Mouse (Mus musculus) hindbrain, embryonic 15.5 days (tissue): ENCODE results near the gene Ralgapa2. TPM values are rescaled to one million over a fixed set of nuclear protein-coding genes. Genes with fewer than 3 reads are reported as not detected.

Source experiments
- ATAC-seq: fragments of 200-750 bp; cut with Nextera tagmentation; 2 replicates; pipeline ENCODE4 v1.8.0; 2017; ENCODE audit warnings: low read depth, moderate number of reproducible peaks, moderate TSS enrichment; ENCODE audit not compliant: low FRiP score
- H3K27ac ChIP-seq: fragments of 300-500 bp; sonication (generic); replicated peaks from 2 replicates; pipeline ENCODE4 v1.5.1; 2015; ENCODE audit warnings: mild to moderate bottlenecking, inconsistent platforms
- H3K27me3 ChIP-seq: fragments of 300-500 bp; sonication (generic); 2 replicates; pipeline ENCODE4 v1.6.1; 2015; ENCODE audit warnings: control low read depth, inconsistent platforms
- H3K36me3 ChIP-seq: fragments of 300-500 bp; sonication (generic); 2 replicates; pipeline ENCODE4 v1.6.1; 2015; ENCODE audit warnings: control low read depth, inconsistent platforms
- H3K4me1 ChIP-seq: fragments of 300-500 bp; sonication (generic); replicated peaks from 2 replicates; pipeline ENCODE4 v1.6.1; 2015; ENCODE audit warnings: control low read depth, inconsistent platforms
- H3K4me2 ChIP-seq: fragments of 300-500 bp; sonication (generic); 2 replicates; pipeline ENCODE4 v1.6.1; 2015; ENCODE audit warnings: moderate library complexity, mild to moderate bottlenecking, inconsistent platforms
- H3K4me3 ChIP-seq: fragments of 300-500 bp; sonication (generic); 2 replicates; pipeline ENCODE4 v1.5.1; 2015; ENCODE audit warnings: mild to moderate bottlenecking, inconsistent platforms
- H3K9ac ChIP-seq: fragments of 300-500 bp; sonication (generic); 2 replicates; pipeline ENCODE4 v1.6.1; 2015; ENCODE audit warnings: inconsistent platforms
- H3K9me3 ChIP-seq: fragments of 300-500 bp; sonication (generic); 2 replicates; pipeline ENCODE4 v1.6.1; 2016; ENCODE audit warnings: control low read depth, inconsistent platforms
- WGBS: fragments of 180-500 bp; shearing (Covaris S2); methylation state at CpG from one replicate; pipeline ENCODE4 v1.1.7; 2015; 5-methylcytosine and 5-hydroxymethylcytosine counted together
- polyA plus RNA-seq: library from polyadenylated mRNA; unstranded; fragments of >200 nt; fragmentation: Nextera tagmentation; extraction: Ambion mirVana; gene quantifications from 2 replicates; pipeline ENCODE4 v1.2.1, GENCODE M21; 2015

Ralgapa2 gene
- 10.1 and 10.9 TPM in 2 replicates for polyA plus RNA-seq

DNA sequence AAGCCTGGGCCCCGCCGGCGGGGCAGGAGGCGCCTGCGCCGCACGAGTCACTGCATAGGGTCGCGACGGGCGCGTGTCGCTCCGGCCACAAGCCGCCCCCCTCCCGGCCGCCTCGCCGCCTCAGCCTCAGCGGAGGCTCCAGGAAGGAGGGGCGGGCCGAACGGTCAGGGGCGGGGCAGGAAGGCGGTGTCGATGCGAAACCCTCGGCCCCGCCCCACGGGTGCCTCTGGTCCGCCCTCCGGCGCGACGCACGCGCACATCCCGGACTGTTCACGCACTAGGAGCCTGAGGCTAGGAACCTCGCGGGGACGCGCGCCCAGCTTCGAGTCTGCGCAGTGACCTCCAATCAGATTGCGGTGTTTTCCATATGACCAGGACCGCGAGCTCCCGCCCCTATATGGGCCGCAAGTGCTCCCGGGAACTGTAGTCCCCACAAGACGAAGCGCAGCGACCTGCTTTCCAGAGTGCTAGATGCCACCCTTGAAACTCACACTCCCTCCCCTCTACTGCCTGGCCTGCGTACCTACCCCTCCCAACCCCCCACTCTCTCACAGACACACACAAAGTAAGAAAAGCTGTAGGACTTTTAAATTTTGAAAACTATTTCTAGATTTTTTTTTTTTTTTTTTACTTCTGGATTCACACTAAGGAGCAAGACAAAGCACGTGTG, at the start of gene Ralgapa2:
Ralgapa2 (minus strand) TSS at position 434 of the 670 bp plus-strand sequence.
- no peaks in the 10 kb centered on the region for H3K36me3 ChIP-seq
- H3K27ac ChIP-seq = peak within 1 kb of the TSS; percentile 73
- peak within 1 kb of the TSS; percentile 92 for H3K9ac ChIP-seq
- peak; percentile 99 for ATAC-seq
- H3K9me3 ChIP-seq = no peaks in the 10 kb centered on the region
- peaks cover 15% of the 10 kb centered on the region for H3K4me1 ChIP-seq
- peak within 1 kb of the TSS; percentile 59 for H3K4me2 ChIP-seq
- WGBS = 1% methylated on average over 56 of the region's 57 CpGs
- H3K4me3 ChIP-seq = peak within 1 kb of the TSS; percentile 90
- no peaks in the 10 kb centered on the region for H3K27me3 ChIP-seq

DNA sequence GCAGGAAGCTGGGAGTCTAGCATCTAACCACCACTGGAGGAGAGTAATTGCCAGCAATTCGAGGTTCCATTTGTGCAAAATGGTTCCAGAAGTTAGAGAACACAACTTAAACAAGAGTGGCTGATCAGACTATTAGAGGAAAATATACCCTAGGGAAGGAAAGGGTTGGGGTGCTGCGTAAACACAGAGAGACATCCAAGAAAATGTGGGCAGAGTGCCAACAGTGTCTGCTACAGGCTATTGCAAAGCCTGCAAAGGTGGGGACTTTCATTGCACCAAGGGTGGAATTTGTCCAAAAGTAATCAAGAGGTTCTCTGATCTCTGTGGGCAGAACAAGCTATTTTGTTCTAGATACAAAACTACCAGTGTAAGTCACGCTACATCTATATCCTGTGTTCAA, 49.4 kb upstream of the Ralgapa2 start:
- Histone ChIP-seq H3K9ac (no peak overlapping the region), H3K27me3 (no peaks in the 10 kb centered on the region), H3K9me3 (no peaks in the 10 kb centered on the region), H3K4me1 (no peaks in the 10 kb centered on the region), H3K27ac (no peak overlapping the region), H3K4me2 (no peak overlapping the region), H3K4me3 (no peak overlapping the region), H3K36me3 (no peaks in the 10 kb centered on the region)
- ATAC-seq = no peak
- WGBS = 65% methylated on average over 3 of the region's 3 CpGs

DNA sequence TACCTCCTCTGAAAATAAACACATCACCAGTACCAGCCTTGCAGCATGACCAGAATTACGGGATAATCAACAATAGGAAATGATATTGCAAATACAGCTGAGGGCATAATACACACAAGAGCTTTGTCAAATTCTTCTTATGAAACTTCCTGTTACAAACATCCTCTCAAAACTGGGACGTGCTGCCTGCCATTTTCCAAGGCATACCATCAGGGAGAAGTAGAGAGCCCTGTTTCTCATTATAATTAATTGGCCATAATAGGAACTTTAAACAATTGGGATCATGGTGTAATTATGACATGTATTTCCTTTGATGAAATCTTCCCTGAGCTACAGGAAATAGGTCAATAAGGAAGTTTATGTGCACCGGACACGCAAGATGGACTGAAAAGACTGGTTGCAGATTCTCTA, 48.5 kb upstream of the Ralgapa2 start:
- Histone ChIP-seq H3K27me3 (no peaks in the 10 kb centered on the region), H3K4me1 (no peaks in the 10 kb centered on the region), H3K4me3 (no peak overlapping the region), H3K4me2 (no peak overlapping the region), H3K9ac (no peak overlapping the region), H3K27ac (no peak overlapping the region), H3K9me3 (no peaks in the 10 kb centered on the region), H3K36me3 (no peaks in the 10 kb centered on the region)
- no peak for ATAC-seq
- WGBS = 85% methylated on average over 4 of the region's 4 CpGs

DNA sequence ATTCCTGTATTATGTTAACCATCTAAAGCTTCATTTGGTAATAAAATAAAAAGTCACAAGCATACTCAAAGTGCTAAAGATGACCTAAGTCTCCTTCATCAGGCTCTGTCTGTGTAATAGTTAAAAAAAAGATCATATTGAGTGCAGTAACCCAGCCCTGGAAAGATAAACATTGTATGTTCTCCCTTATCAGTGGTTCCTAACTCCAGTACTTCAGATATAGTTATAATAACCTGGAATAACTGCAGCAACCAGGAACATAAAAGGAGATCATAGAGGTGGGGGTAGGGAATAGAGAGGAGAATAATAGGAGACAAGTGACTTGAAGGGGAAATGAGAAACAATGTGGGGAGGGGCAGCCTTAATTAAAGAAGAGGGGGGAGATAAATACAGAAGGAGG, 44.0 kb upstream of the Ralgapa2 start:
- Histone ChIP-seq H3K9ac (no peak overlapping the region), H3K27me3 (no peaks in the 10 kb centered on the region), H3K27ac (no peak overlapping the region), H3K4me2 (no peak overlapping the region), H3K4me1 (no peaks in the 10 kb centered on the region), H3K9me3 (no peaks in the 10 kb centered on the region), H3K36me3 (no peaks in the 10 kb centered on the region), H3K4me3 (no peak overlapping the region)
- no peak for ATAC-seq

DNA sequence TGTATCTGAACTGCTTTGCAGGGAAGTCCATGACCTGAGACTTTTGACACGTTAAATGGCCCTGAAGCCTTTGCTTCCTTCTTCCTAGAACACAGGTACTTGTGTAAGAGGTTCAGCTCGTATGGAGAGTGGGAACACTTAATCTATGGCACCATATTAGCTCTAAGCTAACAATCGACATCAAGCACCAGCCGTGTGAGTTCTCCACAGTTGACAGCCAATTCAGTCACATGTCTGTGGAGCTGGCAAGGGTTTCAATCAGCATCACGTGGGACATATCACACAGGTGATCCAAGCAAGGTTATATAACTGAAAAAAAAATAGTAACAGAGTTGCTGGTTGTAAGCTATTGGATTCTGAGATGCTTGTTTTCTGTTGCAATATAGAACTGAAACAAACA, 43.2 kb upstream of the Ralgapa2 start:
- 74% methylated on average over 5 of the region's 5 CpGs for WGBS
- H3K27ac ChIP-seq = no peak overlapping the region
- no peaks in the 10 kb centered on the region for H3K4me1 ChIP-seq
- no peak for ATAC-seq
- no peak overlapping the region for H3K4me3 ChIP-seq
- no peak overlapping the region for H3K9ac ChIP-seq
- no peaks in the 10 kb centered on the region for H3K36me3 ChIP-seq
- H3K9me3 ChIP-seq = no peaks in the 10 kb centered on the region
- no peak overlapping the region for H3K4me2 ChIP-seq
- no peaks in the 10 kb centered on the region for H3K27me3 ChIP-seq

DNA sequence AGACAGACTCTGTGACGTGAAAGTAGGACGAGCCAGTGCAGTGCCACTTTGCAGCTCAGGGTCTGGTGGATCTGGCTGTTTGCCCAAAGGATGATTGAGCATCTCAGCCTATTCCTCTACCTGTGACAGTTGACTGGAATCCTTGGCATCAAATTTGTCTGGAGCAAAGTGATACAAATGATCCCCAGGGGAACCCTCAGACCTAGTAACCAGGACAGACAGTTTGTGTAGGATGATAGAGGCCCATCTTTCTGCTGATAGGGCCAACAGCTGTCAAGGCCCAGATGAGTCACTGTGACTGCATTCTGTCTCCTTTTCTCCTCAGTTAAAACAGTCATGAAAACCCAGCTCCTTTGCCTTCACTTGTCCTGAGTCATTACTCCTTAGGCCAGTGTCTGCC, 41.6 kb upstream of the Ralgapa2 start:
- Histone ChIP-seq H3K27me3 (no peaks in the 10 kb centered on the region), H3K4me2 (no peak overlapping the region), H3K36me3 (no peaks in the 10 kb centered on the region), H3K9me3 (no peaks in the 10 kb centered on the region), H3K27ac (no peak overlapping the region), H3K4me1 (no peaks in the 10 kb centered on the region; the same call in 1 of the 2 replicates), H3K4me3 (no peak overlapping the region), H3K9ac (no peak overlapping the region)
- 21% methylated on average over 2 of the region's 2 CpGs for WGBS
- ATAC-seq = no peak

DNA sequence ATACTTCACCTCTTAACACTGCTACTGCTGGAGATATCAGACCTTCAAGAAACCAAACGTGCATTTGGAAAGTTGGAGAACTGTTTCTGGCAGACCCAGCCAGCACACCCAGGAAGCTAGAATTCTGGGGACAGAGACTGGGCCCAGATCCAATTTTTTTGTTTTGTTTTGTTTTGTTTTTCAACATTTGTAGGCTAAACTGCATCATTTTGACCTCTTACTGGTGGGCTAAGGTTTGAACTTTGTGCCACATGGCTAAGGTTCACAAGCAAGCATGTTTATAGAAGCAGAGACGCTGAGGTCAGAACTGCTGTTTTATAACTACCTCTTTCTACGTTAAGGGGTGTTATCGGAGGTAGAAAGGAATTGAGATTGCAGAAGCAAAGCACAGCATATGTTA, 39.7 kb upstream of the Ralgapa2 start:
- Histone ChIP-seq H3K4me2 (no peak overlapping the region), H3K36me3 (no peaks in the 10 kb centered on the region), H3K27me3 (no peaks in the 10 kb centered on the region), H3K9me3 (no peaks in the 10 kb centered on the region), H3K9ac (no peak overlapping the region), H3K4me3 (no peak overlapping the region), H3K27ac (no peak overlapping the region), H3K4me1 (no peaks in the 10 kb centered on the region; the same call in 1 of the 2 replicates)
- WGBS = 80% methylated on average over 4 of the region's 4 CpGs
- ATAC-seq = no peak

DNA sequence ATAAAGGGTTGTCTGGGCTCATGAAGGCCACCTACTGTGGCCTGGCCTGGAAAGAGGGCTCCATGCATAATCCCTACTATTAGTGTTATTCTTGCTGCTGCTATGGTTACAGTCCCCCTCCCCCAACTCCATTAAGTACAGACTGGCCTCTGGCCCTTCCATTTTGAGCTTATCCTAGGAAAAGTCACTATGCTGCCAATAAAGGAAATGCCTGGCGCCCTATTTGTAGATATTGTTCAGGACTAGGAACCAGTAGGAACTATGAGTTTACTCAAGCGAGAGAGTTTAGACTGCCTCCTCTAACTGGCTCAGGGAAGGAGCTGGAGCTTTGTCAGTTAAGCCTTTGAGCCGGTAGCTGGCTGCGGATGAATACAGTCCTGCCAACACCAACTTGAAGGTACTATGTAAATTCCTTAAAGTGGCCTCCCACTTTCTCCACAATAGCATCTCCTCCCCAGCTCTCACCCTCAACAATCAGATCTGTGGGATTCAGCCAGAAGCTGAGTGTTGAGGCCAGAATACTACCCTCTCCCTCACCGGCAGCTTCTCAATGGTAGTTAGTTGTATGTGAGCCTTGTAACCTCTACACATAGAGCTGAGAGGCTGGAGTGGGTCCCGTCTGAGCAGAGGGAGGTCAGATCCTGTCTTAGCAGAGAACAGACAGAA, 37.1 kb upstream of the Ralgapa2 start:
- no peak overlapping the region for H3K4me3 ChIP-seq
- no peaks in the 10 kb centered on the region for H3K36me3 ChIP-seq
- H3K9ac ChIP-seq = no peak overlapping the region
- no peaks in the 10 kb centered on the region; the same call in 1 of the 2 replicates for H3K4me1 ChIP-seq
- no peaks in the 10 kb centered on the region for H3K9me3 ChIP-seq
- WGBS = 8% methylated on average over 6 of the region's 6 CpGs
- peak; percentile 93 for ATAC-seq
- H3K27me3 ChIP-seq = no peaks in the 10 kb centered on the region
- H3K4me2 ChIP-seq = no peak overlapping the region
- peak overlapping the region; percentile 50 for H3K27ac ChIP-seq

DNA sequence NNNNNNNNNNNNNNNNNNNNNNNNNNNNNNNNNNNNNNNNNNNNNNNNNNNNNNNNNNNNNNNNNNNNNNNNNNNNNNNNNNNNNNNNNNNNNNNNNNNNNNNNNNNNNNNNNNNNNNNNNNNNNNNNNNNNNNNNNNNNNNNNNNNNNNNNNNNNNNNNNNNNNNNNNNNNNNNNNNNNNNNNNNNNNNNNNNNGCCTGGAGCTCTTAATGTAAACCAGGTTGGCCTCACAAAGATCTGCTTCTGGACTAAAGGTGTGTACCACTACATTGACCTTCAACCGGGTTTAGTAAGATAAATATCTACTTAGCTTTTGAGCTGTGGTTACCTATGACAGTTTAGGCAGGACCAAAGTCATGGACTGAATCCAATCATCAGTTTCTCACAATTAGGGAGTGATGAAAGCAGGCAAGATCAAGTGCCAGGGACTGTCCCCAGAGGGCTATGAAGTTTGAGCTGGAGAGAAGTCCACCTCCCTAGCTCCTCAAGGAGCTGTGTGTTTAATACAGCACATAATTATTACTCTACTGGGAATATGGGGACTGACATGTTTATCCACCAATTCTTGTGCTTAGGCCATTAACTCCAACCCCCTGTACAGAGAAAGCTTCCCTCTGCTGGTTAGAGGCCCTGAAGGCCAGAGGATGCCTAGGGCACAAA, 32.1 kb upstream of the Ralgapa2 start:
- no peak for ATAC-seq
- 86% methylated on average over 1 of the region's 1 CpGs for WGBS
- Histone ChIP-seq H3K4me2 (no peak overlapping the region), H3K4me1 (no peaks in the 10 kb centered on the region; the same call in 1 of the 2 replicates), H3K36me3 (no peaks in the 10 kb centered on the region), H3K4me3 (no peak overlapping the region), H3K9ac (no peak overlapping the region), H3K9me3 (no peaks in the 10 kb centered on the region), H3K27me3 (no peaks in the 10 kb centered on the region), H3K27ac (no peak overlapping the region)

DNA sequence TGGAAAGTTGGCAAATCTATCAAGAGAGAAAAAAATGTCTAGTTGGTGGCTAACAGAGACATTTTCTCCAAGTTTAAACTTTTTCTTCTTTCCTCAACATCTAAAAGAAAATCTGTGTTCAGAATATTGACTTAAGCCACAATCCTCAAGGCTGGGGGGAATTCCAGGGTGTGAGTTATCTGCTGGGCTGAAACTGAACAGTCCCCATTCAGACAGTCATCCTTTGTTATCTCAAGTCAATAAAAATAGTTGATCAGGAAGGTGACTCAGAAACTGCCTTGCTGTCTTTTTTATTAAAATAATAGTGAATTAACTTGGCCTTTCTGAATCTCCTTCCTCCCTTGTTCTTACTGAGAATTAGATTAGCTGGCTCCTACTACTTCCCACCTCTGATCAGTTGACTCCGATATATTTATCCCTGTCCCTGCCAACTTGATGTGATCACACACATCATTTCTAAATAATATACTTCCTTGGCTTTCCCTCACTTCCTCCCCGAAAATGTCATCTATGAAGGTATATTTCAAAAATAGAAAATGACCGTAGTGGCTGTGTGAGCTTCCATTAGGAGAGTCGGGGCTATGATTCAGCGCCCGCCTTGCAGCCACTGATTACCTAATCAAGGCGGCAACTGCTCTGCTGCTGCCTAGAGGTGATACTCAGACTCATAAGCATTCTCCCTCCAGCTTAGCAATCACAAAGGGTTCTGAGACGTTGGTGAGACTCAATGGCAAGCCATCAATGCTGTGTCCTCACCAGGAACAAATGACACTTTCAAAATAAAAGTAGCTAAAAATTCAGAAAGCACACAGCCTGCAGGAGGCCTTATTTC, 21.2 kb upstream of the Ralgapa2 start:
- Histone ChIP-seq H3K4me1 (no peaks in the 10 kb centered on the region), H3K36me3 (no peaks in the 10 kb centered on the region)
- no peak for ATAC-seq

DNA sequence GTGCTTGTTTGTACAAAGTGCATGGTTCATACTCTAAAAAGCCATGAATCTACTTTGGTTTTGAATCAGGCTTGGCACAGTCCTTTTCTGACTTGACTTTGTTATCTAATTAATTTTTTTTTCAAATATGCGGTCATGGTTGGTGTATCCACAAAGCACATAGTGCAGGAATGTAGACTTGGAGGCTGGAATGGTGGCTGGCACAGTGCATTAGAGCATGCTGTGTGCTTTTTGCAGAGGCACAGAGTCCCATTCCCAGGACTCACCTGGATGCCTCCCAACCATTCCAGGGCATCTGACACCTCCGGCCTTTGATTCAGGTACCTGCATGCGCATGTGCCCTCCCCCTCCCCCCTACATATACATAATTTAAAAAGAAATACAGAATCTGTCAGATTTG, 20.3 kb upstream of the Ralgapa2 start:
- Histone ChIP-seq H3K36me3 (no peaks in the 10 kb centered on the region), H3K27me3 (no peaks in the 10 kb centered on the region), H3K9me3 (no peaks in the 10 kb centered on the region), H3K4me1 (no peaks in the 10 kb centered on the region), H3K4me2 (no peak overlapping the region), H3K27ac (no peak overlapping the region), H3K9ac (no peak overlapping the region), H3K4me3 (no peak overlapping the region)
- no peak for ATAC-seq
- WGBS = 94% methylated on average over 3 of the region's 3 CpGs

More for the DNA sequence above, 21.2 kb upstream of the Ralgapa2 start:
- Histone ChIP-seq H3K27me3 (no peaks in the 10 kb centered on the region), H3K4me2 (no peak overlapping the region), H3K9me3 (no peaks in the 10 kb centered on the region), H3K4me3 (no peak overlapping the region), H3K27ac (no peak overlapping the region), H3K9ac (no peak overlapping the region)
- WGBS = 72% methylated on average over 8 of the region's 8 CpGs

DNA sequence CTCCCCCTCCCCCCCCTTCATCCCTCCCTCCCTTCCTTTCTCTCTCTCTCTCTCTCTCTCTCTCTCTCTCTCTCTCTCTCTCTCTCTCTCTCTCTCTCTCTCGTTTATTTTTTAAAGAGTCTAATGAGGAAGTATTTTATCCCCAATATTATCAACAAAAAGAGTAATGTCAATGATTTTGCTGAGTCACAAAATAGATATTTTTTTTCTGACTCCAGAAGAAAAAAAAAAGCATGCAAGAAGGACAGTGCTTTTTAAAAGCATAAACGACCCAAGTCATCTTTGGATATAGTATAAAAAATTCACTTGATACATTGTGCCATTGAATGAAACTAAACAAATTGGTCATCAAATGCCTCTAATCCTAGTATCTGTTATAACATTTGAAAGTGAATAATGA, 13.3 kb upstream of the Ralgapa2 start:
- Histone ChIP-seq H3K4me1 (no peaks in the 10 kb centered on the region), H3K27ac (no peak overlapping the region), H3K4me2 (no peak overlapping the region), H3K27me3 (no peaks in the 10 kb centered on the region), H3K4me3 (no peak overlapping the region), H3K9me3 (no peaks in the 10 kb centered on the region), H3K9ac (no peak overlapping the region), H3K36me3 (no peaks in the 10 kb centered on the region)
- WGBS = 70% methylated on average over 2 of the region's 2 CpGs
- no peak for ATAC-seq
